Mouse (Mus musculus) MEL (cell line): Measurements from ENCODE around the gene Utrn. TPM values are rescaled to one million over a fixed set of nuclear protein-coding genes. Genes with fewer than 3 reads are reported as not detected.

Experiments used
- DNase-seq: peaks from one replicate; pipeline ENCODE4 v3.0.0; 2011; ENCODE audit warnings: low read depth, low spot score
- H3K27ac ChIP-seq: 2 replicates; pipeline ENCODE4 v1.5.1; 2012; ENCODE audit warnings: low read depth, mild to moderate bottlenecking, control low read depth, low read length, moderate library complexity; ENCODE audit not compliant: control insufficient read depth
- H3K27me3 ChIP-seq, 2 experiments: fragments of 150-350 bp in 1 of 2; sonication (generic) in 1 of 2; 2 replicates each; pipeline ENCODE4 v1.6.1; 2012; ENCODE audit warnings: low read length in 2 of 2, mild to moderate bottlenecking in 2 of 2, improper control_type of control experiment in 1 of 2, moderate library complexity in 1 of 2; ENCODE audit not compliant: insufficient read depth in 2 of 2, control insufficient read depth in 1 of 2
- H3K36me3 ChIP-seq, 2 experiments: 2 replicates each; pipeline ENCODE4 v1.6.1; 2012 to 2014; ENCODE audit warnings: low read length in 2 of 2, improper control_type of control experiment in 1 of 2, inconsistent platforms in 1 of 2, mild to moderate bottlenecking in 1 of 2; ENCODE audit not compliant: insufficient read depth in 2 of 2, control insufficient read depth in 1 of 2
- H3K4me1 ChIP-seq, 2 experiments: fragments of 150-350 bp in 1 of 2; sonication (generic) in 1 of 2; 2 replicates each; pipeline ENCODE4 v1.6.1; 2012; ENCODE audit warnings: low read length in 2 of 2, improper control_type of control experiment in 1 of 2, mild to moderate bottlenecking in 1 of 2; ENCODE audit not compliant: insufficient read depth in 2 of 2, control insufficient read depth in 1 of 2
- H3K4me3 ChIP-seq, 2 experiments: fragments of 150-350 bp in 1 of 2; sonication (generic) in 1 of 2; 2 replicates each; pipeline ENCODE4 v1.5.1; 2012; ENCODE audit warnings: low read depth in 2 of 2, low read length in 2 of 2, mild to moderate bottlenecking in 2 of 2, moderate library complexity in 2 of 2, control low read depth in 1 of 2, improper control_type of control experiment in 1 of 2; ENCODE audit not compliant: control insufficient read depth in 1 of 2, insufficient read depth in 1 of 2
- H3K79me2 ChIP-seq: 2 replicates; pipeline ENCODE4 v1.6.1; 2012; ENCODE audit warnings: mild to moderate bottlenecking, low read length, moderate library complexity; ENCODE audit not compliant: control insufficient read depth, poor library complexity, insufficient read depth
- H3K9ac ChIP-seq: 2 replicates; pipeline ENCODE4 v1.6.1; 2012; ENCODE audit warnings: low read depth, mild to moderate bottlenecking, control low read depth, low read length, moderate library complexity; ENCODE audit not compliant: control insufficient read depth, poor library complexity, severe bottlenecking
- H3K9me3 ChIP-seq: fragments of 150-350 bp; sonication (generic); replicated peaks from 2 replicates; pipeline ENCODE4 v1.6.1; 2012; ENCODE audit warnings: mild to moderate bottlenecking, low read length, improper control_type of control experiment, moderate library complexity; ENCODE audit not compliant: insufficient read depth
- BHLHE40 ChIP-seq: IDR thresholded peaks from 2 replicates; pipeline ENCODE4 v1.6.1; 2012; ENCODE audit warnings: low read depth, mild to moderate bottlenecking, inconsistent platforms, low read length, improper control_type of control experiment, borderline replicate concordance
- CHD2 ChIP-seq: IDR thresholded peaks from 2 replicates; pipeline ENCODE4 v1.6.1; 2011; ENCODE audit warnings: low read length, improper control_type of control experiment
- E2F4 ChIP-seq: IDR thresholded peaks from 2 replicates; pipeline ENCODE4 v1.6.1; 2011; ENCODE audit warnings: low read depth, low read length, improper control_type of control experiment, borderline replicate concordance
- ETS1 ChIP-seq: IDR thresholded peaks from 2 replicates; pipeline ENCODE4 v1.6.1; 2012; ENCODE audit warnings: low read depth, mild to moderate bottlenecking, inconsistent platforms, low read length, improper control_type of control experiment, moderate library complexity
- GATA1 ChIP-seq: IDR thresholded peaks from 2 replicates; pipeline ENCODE4 v1.6.1; 2011; ENCODE audit warnings: low read depth, low read length, improper control_type of control experiment
- HCFC1 ChIP-seq: IDR thresholded peaks from 2 replicates; pipeline ENCODE4 v1.6.1; 2012; ENCODE audit warnings: low read depth, mild to moderate bottlenecking, inconsistent platforms, low read length, improper control_type of control experiment, moderate library complexity
- KAT2A ChIP-seq: conservative IDR thresholded peaks from 2 replicates; pipeline ENCODE4 v1.6.1; 2012; ENCODE audit warnings: low read depth, low read length, improper control_type of control experiment, inconsistent platforms
- MAZ ChIP-seq: IDR thresholded peaks from 2 replicates; pipeline ENCODE4 v1.6.1; 2012; ENCODE audit warnings: low read depth, mild to moderate bottlenecking, inconsistent platforms, low read length, improper control_type of control experiment
- MXI1 ChIP-seq: IDR thresholded peaks from 2 replicates; pipeline ENCODE4 v1.6.1; 2011; ENCODE audit warnings: mild to moderate bottlenecking, low read depth, low read length, improper control_type of control experiment
- MYC ChIP-seq: IDR thresholded peaks from 2 replicates; pipeline ENCODE4 v1.6.1; 2011; ENCODE audit warnings: low read depth, mild to moderate bottlenecking, low read length, improper control_type of control experiment, moderate library complexity
- NELFE ChIP-seq: IDR thresholded peaks from 2 replicates; pipeline ENCODE4 v1.6.1; 2011; ENCODE audit warnings: low read depth, low read length, improper control_type of control experiment
- NRF1 ChIP-seq: IDR thresholded peaks from 2 replicates; pipeline ENCODE4 v1.6.1; 2014; ENCODE audit warnings: low read depth, mild to moderate bottlenecking, inconsistent platforms, low read length, improper control_type of control experiment, moderate library complexity; ENCODE audit not compliant: poor library complexity, insufficient read depth, severe bottlenecking
- POLR2AphosphoS2 ChIP-seq: IDR thresholded peaks from 2 replicates; pipeline ENCODE4 v1.6.1; 2011; ENCODE audit warnings: low read length, improper control_type of control experiment
- RAD21 ChIP-seq: IDR thresholded peaks from 2 replicates; pipeline ENCODE4 v1.6.1; 2011; ENCODE audit warnings: mild to moderate bottlenecking, low read depth, low read length, improper control_type of control experiment
- TBP ChIP-seq: IDR thresholded peaks from 2 replicates; pipeline ENCODE4 v1.8.0; 2011; ENCODE audit warnings: low read depth, low read length, improper control_type of control experiment
- TCF12 ChIP-seq: IDR thresholded peaks from 2 replicates; pipeline ENCODE4 v1.6.1; 2014; ENCODE audit warnings: low read depth, mild to moderate bottlenecking, inconsistent platforms, low read length, improper control_type of control experiment, moderate library complexity
- UBTF ChIP-seq: IDR thresholded peaks from 2 replicates; pipeline ENCODE4 v1.6.1; 2012; ENCODE audit warnings: low read depth, mild to moderate bottlenecking, inconsistent platforms, low read length, improper control_type of control experiment, moderate library complexity, borderline replicate concordance; ENCODE audit not compliant: insufficient read depth
- USF1 ChIP-seq: IDR thresholded peaks from 2 replicates; pipeline ENCODE4 v1.6.1; 2014; ENCODE audit warnings: low read depth, mild to moderate bottlenecking, inconsistent platforms, low read length, improper control_type of control experiment, moderate library complexity
- ZKSCAN1 ChIP-seq: IDR thresholded peaks from 2 replicates; pipeline ENCODE4 v1.6.1; 2012; ENCODE audit warnings: low read depth, mild to moderate bottlenecking, inconsistent platforms, low read length, improper control_type of control experiment, moderate library complexity
- ZMIZ1 ChIP-seq: IDR thresholded peaks from 2 replicates; pipeline ENCODE4 v1.6.1; 2012; ENCODE audit warnings: low read depth, mild to moderate bottlenecking, inconsistent platforms, low read length, improper control_type of control experiment, moderate library complexity
- ZNF384 ChIP-seq: IDR thresholded peaks from 2 replicates; pipeline ENCODE4 v1.6.1; 2012; ENCODE audit warnings: low read depth, mild to moderate bottlenecking, inconsistent platforms, low read length, improper control_type of control experiment
- polyA plus RNA-seq, 2 experiments: library from polyadenylated mRNA; stranded (reverse) in 1 of 2; unstranded in 1 of 2; fragments of >175 nt in 1 of 2; fragments of >200 nt in 1 of 2; gene quantifications; 2 replicates each; pipeline versions ENCODE4 v1.2.1 to v1.2.4; 2012; ENCODE audit warnings: low replicate concordance in 2 of 2, low read depth in 1 of 2; ENCODE audit not compliant: insufficient read length in 2 of 2, insufficient read depth in 1 of 2, missing spikeins in 1 of 2
- total RNA-seq: library from RNA; depleted of rRNA; stranded (reverse); fragments of 300-350 nt; gene quantifications from 2 replicates; pipeline ENCODE4 v1.2.3, GENCODE M21; 2012

The Utrn gene
- total and polyA plus RNA-seq, 3 experiments: 2.3 to 4.3 TPM; not detected in 1

- Histone ChIP-seq H3K4me3 (no peak overlapping the region), H3K27ac (no peak overlapping the region), H3K9ac (no peak overlapping the region), H3K9me3 (no peaks in the 10 kb centered on the region), H3K36me3 (peaks cover 0 to 3% of the 10 kb centered on the region in 2 experiments; a peak in 1 of 4 replicates), H3K4me1 (peaks cover 0 to 3% of the 10 kb centered on the region in 2 experiments; a peak in 2 of 4 replicates), H3K27me3 (no peaks in the 10 kb centered on the region), H3K79me2 (no peaks in the 10 kb centered on the region)
- no peak for DNase-seq
- no peak for TF ChIP-seq MXI1
- no peak for TF ChIP-seq HCFC1
- TF ChIP-seq ZMIZ1: no peak
Measured at GRCm38 (mm10) chr10:12551735-12552134, 317.4 kb downstream of the Utrn start.

- Histone ChIP-seq H3K27me3 (no peaks in the 10 kb centered on the region), H3K9me3 (no peaks in the 10 kb centered on the region)
- no peak for TF ChIP-seq MAZ
- no peak for TF ChIP-seq ZKSCAN1
- TF ChIP-seq KAT2A: no peak
- TF ChIP-seq POLR2AphosphoS2: no peak
- TF ChIP-seq TBP: no peak
- no peak for TF ChIP-seq GATA1
- TF ChIP-seq, all 39 proteins: peak for 0
- Histone ChIP-seq H3K9ac (no peak overlapping the region), H3K4me3 (no peak overlapping the region), H3K4me1 (peaks cover 0 to 3% of the 10 kb centered on the region in 2 experiments; a peak in 2 of 4 replicates), H3K79me2 (no peaks in the 10 kb centered on the region), H3K27ac (no peak overlapping the region), H3K36me3 (peaks cover 0 to 3% of the 10 kb centered on the region in 2 experiments; a peak in 1 of 4 replicates)
- peak; percentile 72 for DNase-seq
Measured at GRCm38 (mm10) chr10:12549945-12550540, 319.1 kb downstream of the Utrn start.

- no peak for DNase-seq
- H3K27ac ChIP-seq: no peak overlapping the region
- no peak overlapping the region for H3K9ac ChIP-seq
- H3K79me2 ChIP-seq: no peaks in the 10 kb centered on the region
- no peaks in the 10 kb centered on the region for H3K9me3 ChIP-seq
- peaks cover 0 to 3% of the 10 kb centered on the region in 2 experiments; a peak in 1 of 4 replicates for H3K36me3 ChIP-seq
- H3K4me3 ChIP-seq: no peak overlapping the region
- peaks cover 0 to 3% of the 10 kb centered on the region in 2 experiments; a peak in 2 of 4 replicates for H3K4me1 ChIP-seq
- TF ChIP-seq ETS1: no peak
- TF ChIP-seq ZNF384: no peak
- no peak for TF ChIP-seq NELFE
- no peak for TF ChIP-seq UBTF
- TF ChIP-seq NRF1: no peak
- TF ChIP-seq USF1: no peak
- no peak for TF ChIP-seq ZKSCAN1
- no peak for TF ChIP-seq E2F4
- no peak for TF ChIP-seq CHD2
- no peak for TF ChIP-seq RAD21
- no peak for TF ChIP-seq BHLHE40
- TF ChIP-seq TCF12: no peak
- TF ChIP-seq KAT2A: no peak
- no peak for TF ChIP-seq MAZ
- TF ChIP-seq MYC: no peak
- H3K27me3 ChIP-seq: no peaks in the 10 kb centered on the region
Measured at GRCm38 (mm10) chr10:12549261-12549660, 319.9 kb downstream of the Utrn start.
